Mouse (Mus musculus) limb, embryonic 12.5 days (tissue): ENCODE measurements around the gene Sfrp2. TPM values are rescaled to one million over a fixed set of nuclear protein-coding genes. Genes with fewer than 3 reads are reported as not detected.

Experiments used
- ATAC-seq: fragments of 200-750 bp; cut with Nextera tagmentation; 2 replicates; pipeline ENCODE4 v1.8.0; 2017; ENCODE audit warnings: low read depth, moderate TSS enrichment; ENCODE audit not compliant: insufficient number of reproducible peaks, insufficient read depth, low FRiP score, low TSS enrichment
- H3K27ac ChIP-seq: fragments of 300-500 bp; sonication (generic); 2 replicates; pipeline ENCODE4 v1.5.1; 2016; ENCODE audit warnings: mild to moderate bottlenecking, moderate library complexity
- H3K27me3 ChIP-seq: fragments of 300-500 bp; sonication (generic); 2 replicates; pipeline ENCODE4 v1.6.1; 2016; ENCODE audit warnings: mild to moderate bottlenecking, moderate library complexity
- H3K36me3 ChIP-seq: fragments of 300-500 bp; sonication (generic); 2 replicates; pipeline ENCODE4 v1.6.1; 2016; ENCODE audit warnings: mild to moderate bottlenecking, moderate library complexity
- H3K4me1 ChIP-seq: fragments of 300-500 bp; sonication (generic); replicated peaks from 2 replicates; pipeline ENCODE4 v1.6.1; 2016
- H3K4me2 ChIP-seq: fragments of 300-500 bp; sonication (generic); 2 replicates; pipeline ENCODE4 v1.6.1; 2016; ENCODE audit warnings: mild to moderate bottlenecking, moderate library complexity
- H3K4me3 ChIP-seq: fragments of 300-500 bp; sonication (generic); replicated peaks from 2 replicates; pipeline ENCODE4 v1.5.1; 2016; ENCODE audit warnings: mild to moderate bottlenecking
- H3K9ac ChIP-seq: fragments of 300-500 bp; sonication (generic); replicated peaks from 2 replicates; pipeline ENCODE4 v1.6.1; 2016; ENCODE audit warnings: mild to moderate bottlenecking, moderate library complexity
- H3K9me3 ChIP-seq: fragments of 300-500 bp; sonication (generic); 2 replicates; pipeline ENCODE4 v1.6.1; 2016; ENCODE audit warnings: mild to moderate bottlenecking, moderate library complexity
- WGBS: fragments of 180-500 bp; shearing (Covaris S2); methylation state at CpG from one replicate; pipeline ENCODE4 v1.1.7; 2016; 5-methylcytosine and 5-hydroxymethylcytosine counted together
- polyA plus RNA-seq: library from polyadenylated mRNA; unstranded; fragments of >200 nt; fragmentation: Nextera tagmentation; extraction: Ambion mirVana; gene quantifications from 2 replicates; pipeline ENCODE4 v1.2.1, GENCODE M21; 2016

The Sfrp2 gene
- polyA plus RNA-seq, 1 experiment from 2014 or later = 307 TPM

DNA sequence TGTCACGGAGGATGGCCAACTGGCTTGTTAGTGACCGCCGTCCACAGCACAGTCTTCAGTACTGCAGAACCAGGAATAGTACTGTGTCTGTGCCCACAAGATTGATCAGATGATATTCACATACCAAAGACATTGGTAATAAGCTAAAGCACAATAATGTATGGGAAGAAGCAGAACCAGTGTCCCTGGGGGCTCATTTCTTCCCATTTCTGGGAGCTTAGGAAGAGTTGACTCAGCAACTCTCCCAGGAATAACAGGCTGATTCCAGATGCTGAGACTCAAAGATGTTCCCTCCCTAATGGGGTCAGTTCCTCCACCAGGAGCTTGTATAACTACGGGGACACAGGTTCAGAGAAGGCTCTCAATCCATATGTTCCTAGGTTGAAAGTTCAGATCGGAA, 13.9 kb upstream of the Sfrp2 start:
- Histone ChIP-seq H3K4me1 (peaks cover 25% of the 10 kb centered on the region), H3K27me3 (no peaks in the 10 kb centered on the region), H3K36me3 (no peaks in the 10 kb centered on the region), H3K9ac (no peak overlapping the region), H3K4me2 (no peak overlapping the region), H3K27ac (no peak overlapping the region), H3K9me3 (0 out of 2 replicates have a peak, but pooled peaks cover 5% of the 10 kb centered on the region), H3K4me3 (no peak overlapping the region)
- 95% methylated on average over 5 of the region's 5 CpGs for WGBS
- ATAC-seq = no peak

DNA sequence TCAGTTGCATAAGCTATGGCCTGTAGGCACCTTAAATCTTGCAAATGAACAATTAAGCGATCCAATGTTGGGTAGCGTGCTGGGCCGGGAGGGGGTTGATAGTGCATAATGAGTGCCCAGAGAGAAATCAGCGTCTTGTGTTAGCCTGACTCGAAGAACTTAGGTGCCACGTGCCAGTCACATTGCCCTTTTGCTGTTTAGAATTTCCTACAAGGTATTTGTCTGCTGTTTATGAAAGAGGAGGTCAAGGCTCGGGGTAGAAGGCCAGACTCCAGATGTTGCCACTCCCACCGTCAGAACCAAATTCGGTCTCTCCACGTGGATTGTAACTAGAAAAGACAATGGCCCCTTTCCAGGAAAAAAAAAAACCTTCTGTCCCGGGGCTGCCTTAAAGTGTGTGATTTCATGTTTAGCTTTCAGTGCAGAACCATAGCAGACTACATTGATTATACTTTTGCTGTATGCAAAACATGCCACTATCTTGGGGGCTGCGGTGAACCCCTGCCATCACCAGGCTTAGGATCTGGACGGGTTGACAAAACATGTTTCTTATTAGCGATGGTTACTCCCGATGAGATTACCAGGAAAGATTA, 11.0 kb upstream of the Sfrp2 start:
- no peak for ATAC-seq
- Histone ChIP-seq H3K4me3 (no peak overlapping the region), H3K4me1 (peaks cover 8% of the 10 kb centered on the region; the same call in 1 of the 2 replicates), H3K9ac (no peak overlapping the region), H3K4me2 (no peak overlapping the region), H3K9me3 (0 out of 2 replicates have a peak, but pooled peaks cover 5% of the 10 kb centered on the region), H3K27ac (no peak overlapping the region), H3K36me3 (no peaks in the 10 kb centered on the region), H3K27me3 (no peaks in the 10 kb centered on the region)
- WGBS = 43% methylated on average over 15 of the region's 15 CpGs

GRCm38 (mm10) chr3:83755666-83756065, 10.5 kb upstream of the Sfrp2 start:
- no peak overlapping the region for H3K4me2 ChIP-seq
- H3K36me3 ChIP-seq = no peaks in the 10 kb centered on the region
- H3K9ac ChIP-seq = no peak overlapping the region
- WGBS = 47% methylated on average over 6 of the region's 6 CpGs
- H3K27me3 ChIP-seq = no peaks in the 10 kb centered on the region
- H3K4me1 ChIP-seq = peaks cover 8% of the 10 kb centered on the region; the same call in 1 of the 2 replicates
- H3K9me3 ChIP-seq = 0 out of 2 replicates have a peak, but pooled peaks cover 5% of the 10 kb centered on the region
- no peak for ATAC-seq
- H3K27ac ChIP-seq = no peak overlapping the region
- no peak overlapping the region for H3K4me3 ChIP-seq

GRCm38 (mm10) chr3:83762361-83762760, 3.8 kb upstream of the Sfrp2 start:
- Histone ChIP-seq H3K27me3 (peaks cover 15% of the 10 kb centered on the region; the same call in 1 of the 2 replicates), H3K9me3 (no peaks in the 10 kb centered on the region), H3K4me3 (no peak overlapping the region), H3K36me3 (no peaks in the 10 kb centered on the region), H3K4me1 (peaks cover 26% of the 10 kb centered on the region), H3K27ac (no peak overlapping the region), H3K9ac (no peak overlapping the region), H3K4me2 (no peak overlapping the region)
- WGBS = 75% methylated on average over 10 of the region's 10 CpGs
- no peak for ATAC-seq

- Histone ChIP-seq H3K9me3 (no peaks in the 10 kb centered on the region), H3K27me3 (peaks cover 15% of the 10 kb centered on the region; the same call in 1 of the 2 replicates), H3K4me3 (peak overlapping the region; percentile 36), H3K4me2 (peak overlapping the region; percentile 75), H3K36me3 (no peaks in the 10 kb centered on the region), H3K27ac (peak overlapping the region; percentile 92), H3K4me1 (peaks cover 32% of the 10 kb centered on the region), H3K9ac (peak overlapping the region; percentile 56)
- WGBS = 8% methylated on average over 40 of the region's 40 CpGs
- peak; percentile 68 for ATAC-seq
Measured at GRCm38 (mm10) chr3:83763551-83764548, 2.3 kb upstream of the Sfrp2 start.

DNA sequence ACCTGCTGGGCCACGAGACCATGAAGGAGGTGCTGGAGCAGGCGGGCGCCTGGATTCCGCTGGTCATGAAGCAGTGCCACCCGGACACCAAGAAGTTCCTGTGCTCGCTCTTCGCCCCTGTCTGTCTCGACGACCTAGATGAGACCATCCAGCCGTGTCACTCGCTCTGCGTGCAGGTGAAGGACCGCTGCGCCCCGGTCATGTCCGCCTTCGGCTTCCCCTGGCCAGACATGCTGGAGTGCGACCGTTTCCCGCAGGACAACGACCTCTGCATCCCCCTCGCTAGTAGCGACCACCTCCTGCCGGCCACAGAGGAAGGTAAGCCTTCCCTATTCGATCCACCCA, 577 bp downstream of the Sfrp2 start:
- no peak for ATAC-seq
- Histone ChIP-seq H3K4me2 (peak overlapping the region; percentile 75), H3K27me3 (peaks cover 9% of the 10 kb centered on the region; the same call in 1 of the 2 replicates), H3K9me3 (no peaks in the 10 kb centered on the region), H3K4me3 (peak overlapping the region; percentile 68), H3K27ac (peak overlapping the region; percentile 92), H3K4me1 (peaks cover 54% of the 10 kb centered on the region), H3K9ac (peak overlapping the region; percentile 85), H3K36me3 (peaks cover 26% of the 10 kb centered on the region)
- 1% methylated on average over 25 of the region's 25 CpGs for WGBS

GRCm38 (mm10) chr3:83767121-83767520, 1.0 kb downstream of the Sfrp2 start:
- WGBS = 5% methylated on average over 10 of the region's 10 CpGs
- Histone ChIP-seq H3K4me3 (peak overlapping the region; percentile 68), H3K4me1 (peaks cover 58% of the 10 kb centered on the region), H3K36me3 (peaks cover 30% of the 10 kb centered on the region), H3K27me3 (0 out of 2 replicates have a peak, but pooled peaks cover 6% of the 10 kb centered on the region), H3K9ac (peak overlapping the region; percentile 85), H3K4me2 (peak overlapping the region; percentile 75), H3K27ac (peak overlapping the region; percentile 92), H3K9me3 (no peaks in the 10 kb centered on the region)
- ATAC-seq = no peak

DNA sequence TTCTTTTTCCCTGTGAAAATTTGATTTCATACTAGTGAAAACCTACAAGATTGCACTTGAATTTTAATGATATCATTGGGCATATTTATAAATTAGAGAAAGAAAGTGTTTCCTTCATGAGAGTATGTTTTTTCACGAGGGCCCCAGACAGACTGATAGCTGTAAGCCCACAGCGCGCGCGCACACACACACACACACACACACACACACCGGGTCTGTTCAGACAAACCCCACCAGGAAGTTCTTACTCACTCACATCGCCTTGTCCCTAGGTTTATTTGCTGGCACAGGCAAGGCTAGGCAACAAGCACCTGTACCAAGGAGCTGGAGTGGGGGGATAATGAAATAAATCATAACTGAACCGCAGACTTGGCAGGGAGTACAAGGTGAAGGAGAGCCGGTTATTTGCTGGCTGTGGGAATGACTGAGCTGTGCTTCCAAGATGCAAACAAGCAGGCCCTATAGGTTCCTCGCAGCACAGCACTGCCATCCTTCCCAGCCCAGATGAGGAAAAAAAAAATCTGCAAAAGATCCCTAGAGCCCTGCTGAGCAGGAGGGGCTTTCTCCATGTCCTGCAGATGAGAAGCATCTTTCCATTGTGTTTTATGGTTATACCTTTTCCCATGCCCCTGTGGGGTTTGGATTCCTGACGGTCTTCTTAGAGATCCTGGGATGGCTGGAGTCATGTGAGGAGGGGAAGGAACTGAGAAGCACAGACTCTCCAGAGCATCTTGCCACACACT, 2.3 kb downstream of the Sfrp2 start:
- Histone ChIP-seq H3K9me3 (no peaks in the 10 kb centered on the region), H3K4me3 (peak overlapping the region; percentile 68), H3K4me2 (peak overlapping the region; percentile 75), H3K27me3 (0 out of 2 replicates have a peak, but pooled peaks cover 6% of the 10 kb centered on the region), H3K27ac (peak overlapping the region; percentile 59; the same call in 1 of the 2 replicates), H3K9ac (peak overlapping the region; percentile 85), H3K4me1 (peaks cover 63% of the 10 kb centered on the region), H3K36me3 (peaks cover 44% of the 10 kb centered on the region)
- 29% methylated on average over 11 of the region's 11 CpGs for WGBS
- no peak for ATAC-seq

GRCm38 (mm10) chr3:83769036-83769410, 2.9 kb downstream of the Sfrp2 start:
- Histone ChIP-seq H3K27ac (no peak overlapping the region), H3K27me3 (0 out of 2 replicates have a peak, but pooled peaks cover 6% of the 10 kb centered on the region), H3K9me3 (no peaks in the 10 kb centered on the region), H3K9ac (peak overlapping the region; percentile 85), H3K4me2 (peak overlapping the region; percentile 75), H3K36me3 (peaks cover 48% of the 10 kb centered on the region), H3K4me1 (peaks cover 57% of the 10 kb centered on the region), H3K4me3 (peak overlapping the region; percentile 68)
- 20% methylated on average over 10 of the region's 10 CpGs for WGBS
- ATAC-seq = no peak

GRCm38 (mm10) chr3:83771160-83771869, 5.2 kb downstream of the Sfrp2 start:
- no peak overlapping the region for H3K27ac ChIP-seq
- 96% methylated on average over 10 of the region's 10 CpGs for WGBS
- 0 out of 2 replicates have a peak, but pooled peaks cover 6% of the 10 kb centered on the region for H3K27me3 ChIP-seq
- no peak for ATAC-seq
- H3K4me2 ChIP-seq = no peak overlapping the region
- H3K36me3 ChIP-seq = peaks cover 54% of the 10 kb centered on the region
- H3K4me3 ChIP-seq = no peak overlapping the region
- H3K4me1 ChIP-seq = peaks cover 53% of the 10 kb centered on the region
- H3K9me3 ChIP-seq = no peaks in the 10 kb centered on the region
- no peak overlapping the region for H3K9ac ChIP-seq
